Mouse (Mus musculus): ENCODE measurements around the gene Prx. TPM values are rescaled to one million over a fixed set of nuclear protein-coding genes. Genes with fewer than 3 reads are reported as not detected.
"Not testable (repeated sequence)": the region's sequence is repeated elsewhere in the genome, so short reads cannot be mapped to it uniquely, and the experiment has no call there.

Gene Prx
- polyA plus RNA-seq, 1 experiment from 2014 or later = 5.8 TPM

GRCm38 (mm10) chr7:27486102-27486769 lies 12.9 kb upstream of the Prx start:
- H3K9me3 ChIP-seq = no peaks in the 10 kb centered on the region
- no peaks in the 10 kb centered on the region for H3K27me3 ChIP-seq
- H3K4me1 ChIP-seq = peaks cover 51% of the 10 kb centered on the region
- H3K9ac ChIP-seq = peak overlapping the region; percentile 64
- no peak for ATAC-seq (ENCODE audit: insufficient number of reproducible peaks, insufficient read depth, low FRiP score, low TSS enrichment, low read depth)
- H3K27ac ChIP-seq = peak overlapping the region; percentile 99
- peak overlapping the region; percentile 75 for H3K4me3 ChIP-seq
- H3K4me2 ChIP-seq = peak overlapping the region; percentile 65
- peaks cover 14% of the 10 kb centered on the region for H3K36me3 ChIP-seq
- WGBS = 3% methylated on average over 13 of the region's 13 CpGs

DNA sequence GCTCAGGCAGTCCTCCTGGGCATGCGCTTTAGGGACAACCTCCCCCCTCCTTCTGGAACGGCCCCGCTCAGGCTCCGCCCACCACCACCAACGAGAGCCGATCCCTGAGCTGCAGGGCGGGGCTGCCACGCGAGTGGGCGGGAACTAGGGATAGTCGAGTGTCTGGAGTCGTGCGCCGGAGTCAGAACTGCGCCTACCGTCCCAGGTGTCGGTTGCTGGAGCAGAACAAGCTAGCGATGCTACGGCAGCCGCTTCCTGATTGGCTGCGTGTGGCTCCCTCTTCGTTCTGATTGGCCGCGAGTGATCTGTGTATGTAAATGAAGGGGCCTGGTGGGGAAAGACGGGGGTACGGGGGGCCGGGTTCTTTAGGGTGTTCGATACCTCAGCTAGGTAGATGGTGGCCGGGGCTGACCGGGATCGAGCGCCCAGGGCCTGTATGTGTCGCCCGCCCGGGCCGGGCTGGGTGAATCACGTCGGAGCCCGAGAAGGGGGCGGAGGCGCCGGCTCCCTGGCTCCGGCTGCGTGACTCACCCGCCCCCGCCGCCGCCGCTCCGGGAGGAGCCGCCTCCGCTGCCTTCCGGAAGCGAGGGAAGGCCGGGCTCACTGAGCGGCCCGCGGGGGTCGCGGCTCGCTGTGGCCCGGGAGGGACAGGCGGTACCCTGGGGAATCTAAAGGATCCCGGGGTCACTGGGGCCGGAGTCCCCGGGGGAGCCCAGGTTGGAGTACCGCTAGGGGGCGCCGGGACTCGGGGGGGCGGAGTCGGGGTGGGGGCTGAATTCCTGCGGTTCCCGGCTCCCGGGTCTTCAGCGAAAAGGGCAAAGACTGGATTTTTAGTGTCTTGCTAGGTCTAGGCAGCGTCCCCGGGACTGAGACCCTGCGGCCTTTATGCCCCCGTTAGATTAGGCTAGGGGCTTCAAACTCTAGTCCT lies 12.1 kb upstream of the Prx start, which contains the start of gene Sertad1:
Gene Sertad1 (plus strand): TSS at position 141 of the 928 bp plus-strand sequence.
- peaks cover 14% of the 10 kb centered on the region for H3K36me3 ChIP-seq
- H3K4me1 ChIP-seq = peaks cover 44% of the 10 kb centered on the region
- H3K27ac ChIP-seq = peak within 1 kb of the TSS; percentile 99
- WGBS = under 1% methylated on average over 77 of the region's 80 CpGs
- H3K9ac ChIP-seq = peak within 1 kb of the TSS; percentile 85
- H3K4me2 ChIP-seq = peak within 1 kb of the TSS; percentile 65
- H3K9me3 ChIP-seq = no peaks in the 10 kb centered on the region
- ATAC-seq (ENCODE audit: insufficient number of reproducible peaks, insufficient read depth, low FRiP score, low TSS enrichment, low read depth) = peak; percentile 94
- peak within 1 kb of the TSS; percentile 75 for H3K4me3 ChIP-seq
- H3K27me3 ChIP-seq = no peaks in the 10 kb centered on the region

DNA sequence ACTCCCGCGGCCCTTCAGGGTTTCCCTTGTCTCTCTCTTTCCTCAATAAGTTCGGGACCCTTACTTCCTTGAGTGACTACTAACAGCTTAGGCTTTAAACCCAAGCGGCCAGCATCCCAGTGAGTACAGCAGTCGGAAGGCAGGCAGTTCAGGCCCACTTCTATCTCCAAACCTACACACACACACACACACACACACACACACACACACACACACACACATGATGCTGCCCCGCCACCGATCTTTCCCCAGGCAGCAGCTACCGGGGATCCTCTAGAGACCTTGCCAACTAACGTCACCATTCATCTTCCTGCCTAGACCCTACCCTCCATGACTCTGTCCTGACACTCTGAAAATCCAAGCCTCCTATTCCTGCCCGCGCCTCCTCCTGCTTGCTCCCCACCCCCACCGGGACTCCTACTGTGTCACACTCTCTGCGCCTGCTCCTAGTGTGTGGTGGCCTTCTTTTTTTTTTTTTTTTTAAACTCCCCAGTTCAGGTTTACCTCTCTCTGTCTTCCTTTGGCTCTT lies 11.3 kb upstream of the Prx start:
- Histone ChIP-seq H3K9ac (peak overlapping the region; percentile 85), H3K36me3 (peaks cover 14% of the 10 kb centered on the region), H3K27ac (peak overlapping the region; percentile 99), H3K27me3 (no peaks in the 10 kb centered on the region), H3K4me1 (peaks cover 39% of the 10 kb centered on the region), H3K4me3 (peak overlapping the region; percentile 75), H3K9me3 (no peaks in the 10 kb centered on the region), H3K4me2 (peak overlapping the region; percentile 65)
- no peak for ATAC-seq (ENCODE audit: insufficient number of reproducible peaks, insufficient read depth, low FRiP score, low TSS enrichment, low read depth)
- under 1% methylated on average over 13 of the region's 13 CpGs for whole genome bisulfite sequencing

DNA sequence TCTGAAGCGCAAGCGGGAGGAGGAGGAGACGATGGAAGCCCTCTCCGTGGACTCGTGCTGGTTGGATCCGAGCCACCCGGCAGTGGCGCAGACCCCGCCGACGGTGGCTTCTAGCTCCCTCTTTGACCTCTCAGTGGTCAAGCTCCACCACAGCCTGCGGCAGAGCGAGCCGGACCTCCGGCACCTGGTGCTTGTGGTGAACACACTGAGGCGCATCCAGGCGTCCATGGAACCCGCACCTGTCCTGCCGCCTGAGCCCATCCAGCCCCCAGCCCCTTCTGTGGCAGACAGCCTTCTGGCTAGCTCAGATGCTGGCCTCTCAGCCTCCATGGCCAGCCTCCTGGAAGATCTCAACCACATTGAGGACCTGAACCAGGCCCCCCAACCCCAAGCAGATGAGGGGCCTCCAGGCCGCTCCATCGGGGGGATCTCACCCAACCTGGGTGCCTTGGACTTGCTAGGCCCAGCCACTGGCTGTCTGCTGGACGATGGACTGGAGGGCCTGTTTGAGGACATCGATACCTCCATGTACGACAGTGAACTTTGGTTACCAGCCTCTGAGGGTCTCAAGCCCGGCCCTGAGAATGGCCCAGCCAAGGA lies 9.8 kb upstream of the Prx start:
- Histone ChIP-seq H3K4me3 (no peak overlapping the region), H3K9me3 (no peaks in the 10 kb centered on the region), H3K27ac (peak overlapping the region; percentile 89), H3K4me1 (peaks cover 39% of the 10 kb centered on the region), H3K4me2 (0 out of 2 replicates have a peak overlapping the region, but pooled peaks have one; percentile 67), H3K36me3 (peaks cover 14% of the 10 kb centered on the region), H3K27me3 (no peaks in the 10 kb centered on the region), H3K9ac (0 out of 2 replicates have a peak overlapping the region, but pooled peaks have one; percentile 27)
- no peak for ATAC-seq (ENCODE audit: insufficient number of reproducible peaks, insufficient read depth, low FRiP score, low TSS enrichment, low read depth)
- 89% methylated on average over 25 of the region's 25 CpGs for WGBS

- peaks cover 39% of the 10 kb centered on the region for H3K4me1 ChIP-seq
- H3K9me3 ChIP-seq = no peaks in the 10 kb centered on the region
- peak overlapping the region; percentile 67 for H3K4me2 ChIP-seq
- H3K4me3 ChIP-seq = peak overlapping the region; percentile 41
- peaks cover 14% of the 10 kb centered on the region for H3K36me3 ChIP-seq
- no peaks in the 10 kb centered on the region for H3K27me3 ChIP-seq
- H3K27ac ChIP-seq = peak overlapping the region; percentile 89
- WGBS = 12% methylated on average over 4 of the region's 4 CpGs
- peak overlapping the region; percentile 72 for H3K9ac ChIP-seq
- no peak for ATAC-seq (ENCODE audit: insufficient number of reproducible peaks, insufficient read depth, low FRiP score, low TSS enrichment, low read depth)
These were observed 8.9 kb upstream of the Prx start for GRCm38 (mm10) chr7:27490227-27490542.

- H3K9ac ChIP-seq = peak overlapping the region; percentile 72
These were observed 8.4 kb upstream of the Prx start for GRCm38 (mm10) chr7:27490543-27491329.

DNA sequence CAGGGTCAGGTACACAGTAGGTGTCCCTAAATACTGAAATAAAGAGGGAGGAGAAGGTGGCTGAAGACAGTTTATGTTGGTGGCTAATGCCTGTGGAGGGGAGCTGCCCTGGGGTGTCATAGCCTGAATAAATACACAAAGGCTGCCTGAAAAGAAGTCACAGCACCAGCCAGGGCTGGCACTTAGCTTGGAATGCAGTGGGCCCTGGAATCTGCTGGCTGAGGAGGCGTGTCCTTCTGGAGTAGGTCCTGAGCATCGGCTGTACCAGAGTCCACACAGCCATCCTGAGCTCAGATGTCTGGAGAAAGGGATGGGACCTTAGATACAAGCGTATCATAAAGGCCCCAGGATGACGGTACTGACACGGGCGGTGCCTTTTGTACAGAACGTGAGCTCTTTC lies 7.3 kb upstream of the Prx start:
- Histone ChIP-seq H3K4me2 (no peak overlapping the region), H3K9me3 (no peaks in the 10 kb centered on the region), H3K4me3 (no peak overlapping the region), H3K4me1 (peaks cover 34% of the 10 kb centered on the region), H3K27me3 (no peaks in the 10 kb centered on the region), H3K9ac (no peak overlapping the region), H3K27ac (no peak overlapping the region), H3K36me3 (peaks cover 14% of the 10 kb centered on the region)
- no peak for ATAC-seq (ENCODE audit: insufficient number of reproducible peaks, insufficient read depth, low FRiP score, low TSS enrichment, low read depth)
- WGBS = 71% methylated on average over 7 of the region's 7 CpGs

More at GRCm38 (mm10) chr7:27490543-27491329, 8.4 kb upstream of the Prx start:
- H3K27me3 ChIP-seq = no peaks in the 10 kb centered on the region
- peak overlapping the region; percentile 89 for H3K27ac ChIP-seq
- H3K4me1 ChIP-seq = peaks cover 36% of the 10 kb centered on the region
- H3K4me3 ChIP-seq = peak overlapping the region; percentile 41
- peak overlapping the region; percentile 67 for H3K4me2 ChIP-seq
- H3K9me3 ChIP-seq = no peaks in the 10 kb centered on the region
- ATAC-seq (ENCODE audit: insufficient number of reproducible peaks, insufficient read depth, low FRiP score, low TSS enrichment, low read depth) = peak; percentile 53
- WGBS = 1% methylated on average over 32 of the region's 33 CpGs
- H3K36me3 ChIP-seq = peaks cover 14% of the 10 kb centered on the region

DNA sequence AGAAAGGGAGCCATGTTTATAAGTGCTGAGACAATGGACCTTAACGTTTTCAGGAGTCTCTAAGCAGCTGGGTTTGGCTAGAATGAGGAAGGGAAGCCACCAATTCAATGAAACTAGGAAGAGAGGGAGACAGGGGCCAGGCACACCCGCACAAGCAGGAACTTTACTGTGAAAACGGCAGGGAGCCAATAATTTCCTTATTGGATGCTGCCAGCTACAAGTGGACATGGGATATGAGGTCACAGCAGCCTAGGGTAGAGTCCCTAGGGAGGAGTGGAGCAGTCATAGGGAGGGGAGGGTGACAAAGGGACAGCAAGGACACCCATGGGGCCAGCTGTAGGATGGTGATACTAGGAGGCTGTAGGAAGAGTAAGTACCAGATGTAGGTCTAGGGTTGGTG lies 6.1 kb upstream of the Prx start:
- H3K4me3 ChIP-seq = no peak overlapping the region
- H3K4me1 ChIP-seq = peaks cover 32% of the 10 kb centered on the region
- no peak overlapping the region for H3K27ac ChIP-seq
- H3K4me2 ChIP-seq = no peak overlapping the region
- no peak for ATAC-seq (ENCODE audit: insufficient number of reproducible peaks, insufficient read depth, low FRiP score, low TSS enrichment, low read depth)
- WGBS = 76% methylated on average over 3 of the region's 3 CpGs
- no peak overlapping the region for H3K9ac ChIP-seq
- no peaks in the 10 kb centered on the region for H3K27me3 ChIP-seq
- H3K9me3 ChIP-seq = no peaks in the 10 kb centered on the region
- H3K36me3 ChIP-seq = peaks cover 14% of the 10 kb centered on the region

DNA sequence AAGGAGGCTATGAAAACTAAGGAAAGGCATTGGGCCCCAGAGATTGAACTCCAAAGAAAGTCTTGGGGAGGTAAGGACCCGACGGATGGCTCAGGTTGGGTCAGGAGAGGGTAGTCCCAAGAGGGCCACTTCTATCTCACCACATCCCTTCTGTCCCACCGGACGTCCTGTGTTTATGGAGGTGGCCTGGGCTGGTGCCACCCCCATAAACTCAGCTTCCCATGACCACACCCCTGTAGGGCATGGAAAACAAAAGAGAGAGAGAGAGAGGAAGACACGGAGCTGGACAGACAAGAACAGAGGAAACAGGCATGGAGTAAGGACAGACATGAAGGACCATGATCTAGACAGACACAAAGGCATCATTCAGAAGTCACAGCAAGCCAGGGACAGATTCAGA lies 5.7 kb upstream of the Prx start:
- 78% methylated on average over 5 of the region's 5 CpGs for WGBS
- Histone ChIP-seq H3K4me1 (peaks cover 27% of the 10 kb centered on the region), H3K4me3 (no peak overlapping the region), H3K27me3 (no peaks in the 10 kb centered on the region), H3K36me3 (peaks cover 14% of the 10 kb centered on the region), H3K9me3 (no peaks in the 10 kb centered on the region), H3K9ac (no peak overlapping the region), H3K27ac (no peak overlapping the region), H3K4me2 (no peak overlapping the region)
- ATAC-seq (ENCODE audit: insufficient number of reproducible peaks, insufficient read depth, low FRiP score, low TSS enrichment, low read depth) = no peak

DNA sequence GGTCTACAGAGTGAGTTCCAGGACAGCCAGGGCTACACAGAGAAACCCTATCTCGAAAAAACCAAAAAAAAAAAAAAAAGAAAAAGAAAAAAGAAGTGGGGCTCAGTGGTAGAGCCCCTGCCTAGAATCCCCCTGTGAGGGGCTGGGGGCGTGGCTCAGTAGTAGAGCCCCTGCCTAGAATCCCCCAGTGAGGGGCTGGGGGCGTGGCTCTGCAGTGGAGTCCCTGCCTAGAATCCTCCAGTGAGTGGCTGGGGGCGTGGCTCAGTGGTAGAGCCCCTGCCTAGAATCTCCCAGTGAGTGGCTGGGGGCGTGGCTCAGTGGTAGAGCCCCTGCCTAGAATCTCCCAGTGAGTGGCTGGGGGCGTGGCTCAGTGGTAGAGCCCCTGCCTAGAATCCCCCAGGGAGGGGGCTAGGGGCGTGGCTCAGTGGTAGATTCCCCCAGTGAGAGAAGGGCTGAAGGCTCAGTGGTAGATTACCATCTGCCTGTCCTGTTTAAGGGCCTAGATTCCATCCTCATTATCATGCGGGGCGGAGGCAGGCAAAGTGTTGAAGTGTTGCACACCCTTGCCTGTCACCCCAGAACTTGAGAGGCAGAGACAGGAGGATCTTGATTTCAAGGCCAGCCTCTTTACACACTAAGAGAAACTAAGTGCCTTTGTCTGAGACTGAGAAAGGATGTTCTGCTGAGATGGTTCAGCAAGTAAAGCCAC lies 4.3 kb upstream of the Prx start:
- not testable (repeated sequence) for H3K9ac ChIP-seq; H3K9me3 ChIP-seq; H3K27ac ChIP-seq; ATAC-seq (ENCODE audit: insufficient number of reproducible peaks, insufficient read depth, low FRiP score, low TSS enrichment, low read depth); H3K36me3 ChIP-seq; H3K4me3 ChIP-seq; H3K4me2 ChIP-seq; H3K27me3 ChIP-seq
- WGBS = 89% methylated on average over 9 of the region's 9 CpGs
- peaks cover 22% of the 10 kb centered on the region for H3K4me1 ChIP-seq

Data from embryonic facial prominence, embryonic 13.5 days (tissue).